Mouse (Mus musculus) spleen, postnatal 36 days (tissue): ENCODE data around the gene Gm20815.
"Not testable (repeated sequence)": the region's sequence is repeated elsewhere in the genome, so short reads cannot be mapped to it uniquely, and the experiment has no call there.

ENCODE experiments used
- DNase-seq, 2 experiments: peaks; one replicate each; pipeline ENCODE4 v3.0.0; 2022; ENCODE audit warnings: low spot score in 2 of 2, mixed read lengths in 1 of 2

Gene Gm20815

GRCm38 (mm10) chrY:8835069-8835468, at the start of gene Gm20815:
TSS of gene Gm20815 (minus strand) at chrY:8835169.
- not testable (repeated sequence) for DNase-seq
